Mouse (Mus musculus): Measurements from ENCODE around the gene Cort. TPM values are rescaled to one million over a fixed set of nuclear protein-coding genes. Genes with fewer than 3 reads are reported as not detected.

Gene Cort
- polyA plus RNA-seq, 1 experiment from 2014 or later, result 0.30 TPM

- H3K4me2 ChIP-seq (replicated peaks), result no peak overlapping the region
- ATAC-seq (ENCODE audit: low FRiP score, low read depth), result no peak
- H3K36me3 ChIP-seq, result peaks cover 67% of the 10 kb centered on the region
- no peak overlapping the region for H3K4me3 ChIP-seq
- no peak overlapping the region for H3K9ac ChIP-seq
- no peaks in the 10 kb centered on the region for H3K9me3 ChIP-seq
- no peak overlapping the region for H3K27ac ChIP-seq
- H3K4me1 ChIP-seq, result peaks cover 9% of the 10 kb centered on the region; the same call in 1 of the 2 replicates
- H3K27me3 ChIP-seq (replicated peaks), result no peaks in the 10 kb centered on the region
- 97% methylated on average over 6 of the region's 6 CpGs for WGBS
Observed at GRCm38 (mm10) chr4:149161166-149161565, 34.6 kb upstream of the Cort start.

- H3K4me1 ChIP-seq, result no peaks in the 10 kb centered on the region
- H3K27me3 ChIP-seq (replicated peaks), result no peaks in the 10 kb centered on the region
- H3K4me2 ChIP-seq (replicated peaks), result no peak overlapping the region
- no peak overlapping the region for H3K27ac ChIP-seq
- peaks cover 79% of the 10 kb centered on the region for H3K36me3 ChIP-seq
- ATAC-seq (ENCODE audit: low FRiP score, low read depth), result no peak
- 90% methylated on average over 13 of the region's 13 CpGs for WGBS
- no peak overlapping the region for H3K4me3 ChIP-seq
- no peaks in the 10 kb centered on the region for H3K9me3 ChIP-seq
- H3K9ac ChIP-seq, result no peak overlapping the region
Observed at GRCm38 (mm10) chr4:149159891-149160290, 33.3 kb upstream of the Cort start.

GRCm38 (mm10) chr4:149159203-149159602, 32.6 kb upstream of the Cort start:
- Histone ChIP-seq H3K4me3 (no peak overlapping the region), H3K9me3 (no peaks in the 10 kb centered on the region), H3K27ac (no peak overlapping the region), H3K4me1 (no peaks in the 10 kb centered on the region), H3K27me3 (replicated peaks) (no peaks in the 10 kb centered on the region), H3K4me2 (replicated peaks) (no peak overlapping the region), H3K9ac (no peak overlapping the region), H3K36me3 (peaks cover 83% of the 10 kb centered on the region)
- ATAC-seq (ENCODE audit: low FRiP score, low read depth), result no peak
- WGBS, result 96% methylated on average over 2 of the region's 2 CpGs

GRCm38 (mm10) chr4:149157415-149157973, 30.9 kb upstream of the Cort start:
- H3K36me3 ChIP-seq, result peaks cover 95% of the 10 kb centered on the region
- H3K4me1 ChIP-seq, result no peaks in the 10 kb centered on the region
- no peak overlapping the region for H3K4me2 ChIP-seq (replicated peaks)
- no peak overlapping the region for H3K9ac ChIP-seq
- H3K27ac ChIP-seq, result no peak overlapping the region
- no peaks in the 10 kb centered on the region for H3K27me3 ChIP-seq (replicated peaks)
- ATAC-seq (ENCODE audit: low FRiP score, low read depth), result no peak
- H3K9me3 ChIP-seq, result no peaks in the 10 kb centered on the region
- H3K4me3 ChIP-seq, result no peak overlapping the region
- 61% methylated on average over 8 of the region's 8 CpGs for WGBS

GRCm38 (mm10) chr4:149155711-149156110, 29.1 kb upstream of the Cort start:
- no peaks in the 10 kb centered on the region for H3K9me3 ChIP-seq

GRCm38 (mm10) chr4:149154859-149155258, 28.3 kb upstream of the Cort start:
- Histone ChIP-seq H3K4me1 (no peaks in the 10 kb centered on the region), H3K9ac (no peak overlapping the region), H3K27ac (no peak overlapping the region), H3K27me3 (replicated peaks) (no peaks in the 10 kb centered on the region), H3K36me3 (peaks cover 97% of the 10 kb centered on the region), H3K4me2 (replicated peaks) (no peak overlapping the region), H3K4me3 (no peak overlapping the region), H3K9me3 (no peaks in the 10 kb centered on the region)
- no peak for ATAC-seq (ENCODE audit: low FRiP score, low read depth)
- 97% methylated on average over 7 of the region's 7 CpGs for WGBS

More at GRCm38 (mm10) chr4:149155711-149156110, 29.1 kb upstream of the Cort start:
- Histone ChIP-seq H3K36me3 (peaks cover 97% of the 10 kb centered on the region), H3K9ac (no peak overlapping the region), H3K27ac (no peak overlapping the region), H3K27me3 (replicated peaks) (no peaks in the 10 kb centered on the region), H3K4me1 (no peaks in the 10 kb centered on the region), H3K4me3 (no peak overlapping the region), H3K4me2 (replicated peaks) (no peak overlapping the region)
- 96% methylated on average over 6 of the region's 6 CpGs for WGBS
- no peak for ATAC-seq (ENCODE audit: low FRiP score, low read depth)

GRCm38 (mm10) chr4:149150721-149151120, 24.2 kb upstream of the Cort start:
- H3K9ac ChIP-seq, result no peak overlapping the region
- H3K4me1 ChIP-seq, result no peaks in the 10 kb centered on the region; the same call in 1 of the 2 replicates
- peaks cover 67% of the 10 kb centered on the region for H3K36me3 ChIP-seq
- H3K27me3 ChIP-seq (replicated peaks), result no peaks in the 10 kb centered on the region
- ATAC-seq (ENCODE audit: low FRiP score, low read depth), result no peak
- WGBS, result 91% methylated on average over 11 of the region's 11 CpGs
- no peak overlapping the region for H3K27ac ChIP-seq
- H3K9me3 ChIP-seq, result no peaks in the 10 kb centered on the region
- H3K4me3 ChIP-seq, result no peak overlapping the region
- no peak overlapping the region for H3K4me2 ChIP-seq (replicated peaks)

GRCm38 (mm10) chr4:149150256-149150655, 23.7 kb upstream of the Cort start:
- WGBS, result 76% methylated on average over 11 of the region's 11 CpGs
- H3K4me3 ChIP-seq, result no peak overlapping the region
- no peak overlapping the region for H3K9ac ChIP-seq
- no peaks in the 10 kb centered on the region for H3K27me3 ChIP-seq (replicated peaks)
- H3K9me3 ChIP-seq, result no peaks in the 10 kb centered on the region
- H3K36me3 ChIP-seq, result peaks cover 62% of the 10 kb centered on the region
- no peak overlapping the region for H3K4me2 ChIP-seq (replicated peaks)
- H3K4me1 ChIP-seq, result no peaks in the 10 kb centered on the region; the same call in 1 of the 2 replicates
- ATAC-seq (ENCODE audit: low FRiP score, low read depth), result no peak
- H3K27ac ChIP-seq, result no peak overlapping the region

GRCm38 (mm10) chr4:149149611-149150010, 23.0 kb upstream of the Cort start:
- no peaks in the 10 kb centered on the region; the same call in 1 of the 2 replicates for H3K4me1 ChIP-seq
- 66% methylated on average over 7 of the region's 7 CpGs for WGBS
- H3K4me3 ChIP-seq, result no peak overlapping the region
- H3K9me3 ChIP-seq, result no peaks in the 10 kb centered on the region
- ATAC-seq (ENCODE audit: low FRiP score, low read depth), result no peak
- no peak overlapping the region for H3K9ac ChIP-seq
- H3K36me3 ChIP-seq, result peaks cover 56% of the 10 kb centered on the region
- no peak overlapping the region for H3K4me2 ChIP-seq (replicated peaks)
- H3K27ac ChIP-seq, result no peak overlapping the region
- H3K27me3 ChIP-seq (replicated peaks), result no peaks in the 10 kb centered on the region

- H3K27me3 ChIP-seq (replicated peaks), result no peaks in the 10 kb centered on the region
- WGBS, result 83% methylated on average over 9 of the region's 9 CpGs
- H3K36me3 ChIP-seq, result peaks cover 52% of the 10 kb centered on the region
Observed at GRCm38 (mm10) chr4:149149196-149149595, 22.6 kb upstream of the Cort start.

GRCm38 (mm10) chr4:149148084-149148483, 21.5 kb upstream of the Cort start:
- no peak overlapping the region for H3K9ac ChIP-seq
- H3K4me1 ChIP-seq, result no peaks in the 10 kb centered on the region; the same call in 1 of the 2 replicates
- H3K27me3 ChIP-seq (replicated peaks), result no peaks in the 10 kb centered on the region
- peaks cover 41% of the 10 kb centered on the region for H3K36me3 ChIP-seq
- H3K27ac ChIP-seq, result no peak overlapping the region
- no peak for ATAC-seq (ENCODE audit: low FRiP score, low read depth)
- 86% methylated on average over 4 of the region's 4 CpGs for WGBS
- no peak overlapping the region for H3K4me3 ChIP-seq
- H3K9me3 ChIP-seq, result no peaks in the 10 kb centered on the region
- no peak overlapping the region for H3K4me2 ChIP-seq (replicated peaks)

More at GRCm38 (mm10) chr4:149149196-149149595, 22.6 kb upstream of the Cort start:
- no peak overlapping the region for H3K27ac ChIP-seq
- no peak overlapping the region for H3K4me2 ChIP-seq (replicated peaks)
- no peaks in the 10 kb centered on the region for H3K9me3 ChIP-seq
- ATAC-seq (ENCODE audit: low FRiP score, low read depth), result no peak
- H3K4me1 ChIP-seq, result no peaks in the 10 kb centered on the region; the same call in 1 of the 2 replicates
- H3K4me3 ChIP-seq, result no peak overlapping the region
- H3K9ac ChIP-seq, result no peak overlapping the region

GRCm38 (mm10) chr4:149147528-149147927, 21.0 kb upstream of the Cort start:
- H3K9me3 ChIP-seq, result no peaks in the 10 kb centered on the region
- H3K9ac ChIP-seq, result no peak overlapping the region
- H3K27me3 ChIP-seq (replicated peaks), result no peaks in the 10 kb centered on the region
- no peaks in the 10 kb centered on the region; the same call in 1 of the 2 replicates for H3K4me1 ChIP-seq
- H3K4me3 ChIP-seq, result no peak overlapping the region
- H3K4me2 ChIP-seq (replicated peaks), result no peak overlapping the region
- H3K36me3 ChIP-seq, result peaks cover 35% of the 10 kb centered on the region
- WGBS, result 90% methylated on average over 7 of the region's 7 CpGs
- ATAC-seq (ENCODE audit: low FRiP score, low read depth), result no peak
- no peak overlapping the region for H3K27ac ChIP-seq

GRCm38 (mm10) chr4:149145151-149145550, 18.6 kb upstream of the Cort start:
- Histone ChIP-seq H3K9me3 (no peaks in the 10 kb centered on the region), H3K36me3 (peaks cover 13% of the 10 kb centered on the region), H3K27me3 (replicated peaks) (no peaks in the 10 kb centered on the region), H3K4me1 (no peaks in the 10 kb centered on the region; the same call in 1 of the 2 replicates), H3K4me2 (replicated peaks) (no peak overlapping the region), H3K27ac (no peak overlapping the region), H3K9ac (no peak overlapping the region), H3K4me3 (no peak overlapping the region)
- WGBS, result 90% methylated on average over 4 of the region's 4 CpGs
- no peak for ATAC-seq (ENCODE audit: low FRiP score, low read depth)
